Mouse (Mus musculus) embryonic facial prominence, embryonic 12.5 days (tissue): Measurements from ENCODE around the gene Exosc6. TPM values are rescaled to one million over a fixed set of nuclear protein-coding genes. Genes with fewer than 3 reads are reported as not detected.
A peak's percentile ranks its signal among the peaks of the same experiment; 100 is the strongest.
"Not testable (repeated sequence)": the region's sequence is repeated elsewhere in the genome, so short reads cannot be mapped to it uniquely, and the experiment has no call there.

ENCODE experiments used
- ATAC-seq: fragments of 200-750 bp; cut with Nextera tagmentation; 2 replicates; pipeline ENCODE4 v1.8.0; 2017; ENCODE audit not compliant: insufficient number of reproducible peaks, insufficient read depth, low FRiP score, low TSS enrichment
- H3K27ac ChIP-seq: fragments of 300-500 bp; sonication (generic); 2 replicates; pipeline ENCODE4 v1.5.1; 2016; ENCODE audit warnings: mild to moderate bottlenecking
- H3K27me3 ChIP-seq: fragments of 300-500 bp; sonication (generic); 2 replicates; pipeline ENCODE4 v1.6.1; 2016; ENCODE audit warnings: mild to moderate bottlenecking, moderate library complexity
- H3K36me3 ChIP-seq: fragments of 300-500 bp; sonication (generic); 2 replicates; pipeline ENCODE4 v1.6.1; 2016; ENCODE audit warnings: mild to moderate bottlenecking
- H3K4me1 ChIP-seq: fragments of 300-500 bp; sonication (generic); 2 replicates; pipeline ENCODE4 v1.6.1; 2016
- H3K4me2 ChIP-seq: fragments of 300-500 bp; sonication (generic); replicated peaks from 2 replicates; pipeline ENCODE4 v1.6.1; 2016; ENCODE audit warnings: mild to moderate bottlenecking, moderate library complexity
- H3K4me3 ChIP-seq: fragments of 300-500 bp; sonication (generic); 2 replicates; pipeline ENCODE4 v1.5.1; 2016; ENCODE audit warnings: mild to moderate bottlenecking
- H3K9ac ChIP-seq: fragments of 300-500 bp; sonication (generic); 2 replicates; pipeline ENCODE4 v1.6.1; 2016; ENCODE audit warnings: mild to moderate bottlenecking, moderate library complexity
- H3K9me3 ChIP-seq: fragments of 300-500 bp; sonication (generic); 2 replicates; pipeline ENCODE4 v1.6.1; 2016; ENCODE audit warnings: mild to moderate bottlenecking, moderate library complexity
- WGBS: fragments of 180-500 bp; shearing (Covaris S2); methylation state at CpG from one replicate; pipeline ENCODE4 v1.1.7; 2016; 5-methylcytosine and 5-hydroxymethylcytosine counted together
- microRNA-seq: library from miRNA; unstranded; fragments of <30 nt; microRNA quantifications from one replicate; pipeline ENCODE4, GENCODE M21; 2017
- polyA plus RNA-seq: library from polyadenylated mRNA; unstranded; fragments of >200 nt; fragmentation: Nextera tagmentation; extraction: Ambion mirVana; gene quantifications from 2 replicates; pipeline ENCODE4 v1.2.1, GENCODE M21; 2016

Gene Exosc6
- polyA plus RNA-seq, 1 experiment from 2014 or later, result 26.0 TPM

- Histone ChIP-seq H3K4me2 (peak within 1 kb of the TSS; percentile 81), H3K27ac (0 out of 2 replicates have a peak within 1 kb of the TSS, but pooled peaks have one; percentile 36), H3K9me3 (no peaks in the 10 kb centered on the region), H3K4me3 (peak within 1 kb of the TSS; percentile 69), H3K9ac (peak within 1 kb of the TSS; percentile 72), H3K36me3 (no peaks in the 10 kb centered on the region), H3K4me1 (peaks cover 4% of the 10 kb centered on the region; the same call in 1 of the 2 replicates), H3K27me3 (no peaks in the 10 kb centered on the region)
- 6% methylated on average over 68 of the region's 72 CpGs for WGBS
- peak; percentile 88 for ATAC-seq
Observed at GRCm38 (mm10) chr8:111093865-111094718, 38.0 kb downstream of the Exosc6 start, which contains the start of gene Pdpr. Gene Pdpr (plus strand): TSS chr8:111094630.

DNA sequence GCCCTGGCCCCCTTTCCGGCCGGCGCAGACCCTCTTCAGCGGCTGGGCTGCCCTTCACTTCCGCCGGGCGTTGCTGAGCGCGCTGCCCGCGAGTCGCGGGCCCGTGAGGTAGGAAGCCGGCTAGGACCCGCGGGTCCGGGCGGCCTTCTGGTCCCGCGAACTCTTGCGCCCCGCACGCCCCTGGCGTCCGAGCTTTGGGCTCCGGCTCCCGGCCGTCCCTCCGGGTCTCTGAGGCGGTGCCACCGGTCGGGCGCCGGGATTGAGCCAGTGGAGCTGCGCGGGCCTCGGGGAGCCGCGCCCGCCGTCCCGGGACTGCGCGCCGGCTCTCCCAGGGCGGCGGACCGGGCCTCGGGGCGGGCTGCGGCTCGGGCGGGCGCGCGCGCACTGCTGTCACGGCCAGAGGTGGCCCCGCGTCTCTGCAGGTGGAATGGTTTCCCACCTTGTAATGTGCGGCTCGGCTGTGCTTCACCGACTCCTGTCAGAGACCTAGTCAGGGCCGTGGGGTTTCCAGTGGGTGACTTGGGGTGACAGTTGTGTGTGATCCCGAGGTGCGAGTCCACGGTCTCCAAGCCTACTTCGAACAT, 38.7 kb downstream of the Exosc6 start:
- not testable (repeated sequence) for H3K27ac ChIP-seq, H3K4me1 ChIP-seq, H3K9me3 ChIP-seq, H3K36me3 ChIP-seq, H3K27me3 ChIP-seq
- H3K4me3 ChIP-seq, result peak overlapping the region; percentile 69
- WGBS, result 1% methylated on average over 69 of the region's 69 CpGs
- H3K9ac ChIP-seq, result peak overlapping the region; percentile 72
- peak overlapping the region; percentile 81 for H3K4me2 ChIP-seq
- ATAC-seq, result peak; percentile 43

Small RNAs within 50 kb of the gene (microRNA-seq; reads per million reads assigned to microRNA genes)
- gene Gm24103 (not detected), gene Mir3473d (0.54 reads per million)

Other genes with a start within 250 kb of the Exosc6 start
- 85.5 and 87.8 TPM in 2 replicates for gene Cog4, start 209.7 kb upstream of the Exosc6 start, polyA plus RNA-seq
- 193 and 196 TPM in 2 replicates for gene Sf3b3, start 209.6 kb upstream of the Exosc6 start, polyA plus RNA-seq
- gene Fuk, start 153.9 kb upstream of the Exosc6 start, polyA plus RNA-seq, result 16.8 and 17.0 TPM in 2 replicates
- gene St3gal2, start 136.4 kb upstream of the Exosc6 start, polyA plus RNA-seq, result 44.6 and 45.5 TPM in 2 replicates
- gene Ddx19a, start 58.5 kb upstream of the Exosc6 start, polyA plus RNA-seq, result 14.1 and 16.8 TPM in 2 replicates
- 5.5 and 5.6 TPM in 2 replicates for gene Ddx19b, start 24.6 kb upstream of the Exosc6 start, polyA plus RNA-seq
- gene Aars, start 23.2 kb upstream of the Exosc6 start, polyA plus RNA-seq, result 69.9 and 71.9 TPM in 2 replicates
- gene Clec18a, start 36.1 kb downstream of the Exosc6 start, polyA plus RNA-seq, result 1.6 and 2.3 TPM in 2 replicates
- 12.8 and 14.3 TPM in 2 replicates for gene Pdpr, start 38.3 kb downstream of the Exosc6 start, polyA plus RNA-seq
- gene Glg1, start 202.9 kb downstream of the Exosc6 start, polyA plus RNA-seq, result 95.2 and 97.6 TPM in 2 replicates
- gene Rfwd3, start 243.9 kb downstream of the Exosc6 start, polyA plus RNA-seq, result 67.8 and 68.4 TPM in 2 replicates